Mouse (Mus musculus) 3134 (cell line): ENCODE results near the gene Xrcc3.

Source experiments
- DNase-seq: peaks from one replicate; pipeline ENCODE4 v3.0.0-alpha.2; 2011; ENCODE audit warnings: low spot score; ENCODE audit not compliant: insufficient read length; ENCODE audit errors: extremely low read depth

Xrcc3 gene

GRCm38 (mm10) chr12:111754710-111755109 is 59.0 kb downstream of the Xrcc3 start:
- DNase-seq: no peak

DNA sequence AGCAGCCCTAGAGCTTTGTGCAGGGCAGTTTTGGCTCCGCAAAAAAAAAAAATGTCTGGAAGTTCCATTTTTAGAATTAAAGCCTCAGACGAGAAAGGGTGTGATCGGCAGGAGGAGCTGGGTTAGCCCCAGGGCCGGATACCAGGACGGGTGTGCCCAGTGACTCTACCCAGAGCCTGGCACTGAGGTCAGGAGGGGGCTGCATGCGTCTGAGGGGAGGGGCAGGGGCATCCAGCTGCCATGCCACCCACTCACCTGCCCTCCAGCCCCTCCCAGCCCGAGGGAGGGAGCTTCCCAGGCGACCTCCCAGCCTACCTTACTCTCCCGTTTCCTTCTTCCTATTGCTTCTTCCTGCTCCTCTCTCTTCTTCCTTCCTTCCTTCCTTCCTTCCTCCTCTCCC is 60.3 kb downstream of the Xrcc3 start:
- peak; percentile 71 for DNase-seq
